Mouse (Mus musculus): ENCODE results near the gene Dhdh.
"Not testable (repeated sequence)": the region's sequence is repeated elsewhere in the genome, so short reads cannot be mapped to it uniquely, and the experiment has no call there.

Dhdh gene

GRCm38 (mm10) chr7:45509912-45510787 lies 21.5 kb upstream of the Dhdh start, which contains the start of gene Nucb1:
Gene Nucb1 (minus strand): TSS chr7:45510406.
- DNase-seq (ENCODE audit: low spot score in 2 of 2), result peak; percentile 93 to 94

GRCm38 (mm10) chr7:45509181-45509882 lies 20.7 kb upstream of the Dhdh start:
- DNase-seq (ENCODE audit: low spot score in 2 of 2), result peak in 1 of 2 experiments; percentile 45

- peak in 1 of 2 experiments; percentile 74 for DNase-seq (ENCODE audit: low spot score in 2 of 2)
Observed at GRCm38 (mm10) chr7:45508561-45508960, 20.0 kb upstream of the Dhdh start.

- DNase-seq (ENCODE audit: low spot score in 2 of 2), result no peak
Observed at GRCm38 (mm10) chr7:45507583-45507982, 19.0 kb upstream of the Dhdh start.

GRCm38 (mm10) chr7:45498427-45498826 lies 9.8 kb upstream of the Dhdh start:
- DNase-seq (ENCODE audit: low spot score in 2 of 2), result no peak

GRCm38 (mm10) chr7:45494548-45494947 lies 5.9 kb upstream of the Dhdh start:
- no peak for DNase-seq (ENCODE audit: low spot score in 2 of 2)

- no peak for DNase-seq (ENCODE audit: low spot score in 2 of 2)
Observed at GRCm38 (mm10) chr7:45492951-45493350, 4.3 kb upstream of the Dhdh start.

GRCm38 (mm10) chr7:45492225-45492844 lies 3.7 kb upstream of the Dhdh start:
- DNase-seq (ENCODE audit: low spot score in 2 of 2), result no peak

- DNase-seq (ENCODE audit: low spot score in 2 of 2), result no peak
Observed at GRCm38 (mm10) chr7:45491264-45491663, 2.7 kb upstream of the Dhdh start.

GRCm38 (mm10) chr7:45490822-45491221 lies 2.2 kb upstream of the Dhdh start:
- no peak for DNase-seq (ENCODE audit: low spot score in 2 of 2)

GRCm38 (mm10) chr7:45489578-45489977 lies 973 bp upstream of the Dhdh start:
- no peak for DNase-seq (ENCODE audit: low spot score in 2 of 2)

GRCm38 (mm10) chr7:45487861-45488292 lies 728 bp downstream of the Dhdh start:
- no peak for DNase-seq (ENCODE audit: low spot score in 2 of 2)

- DNase-seq (ENCODE audit: low spot score in 2 of 2), result no peak
Observed at GRCm38 (mm10) chr7:45486761-45487415, 1.7 kb downstream of the Dhdh start, which contains the start of gene Gm45808. Gene Gm45808 (minus strand): TSS chr7:45486811.

- no peak for DNase-seq (ENCODE audit: low spot score in 2 of 2)
Observed at GRCm38 (mm10) chr7:45486158-45486557, 2.4 kb downstream of the Dhdh start.

GRCm38 (mm10) chr7:45484985-45485384 lies 3.6 kb downstream of the Dhdh start:
- DNase-seq (ENCODE audit: low spot score in 2 of 2), result not testable (repeated sequence)

GRCm38 (mm10) chr7:45482166-45482565 lies 6.4 kb downstream of the Dhdh start:
- DNase-seq (ENCODE audit: low spot score in 2 of 2), result no peak

GRCm38 (mm10) chr7:45481374-45481927 lies 7.2 kb downstream of the Dhdh start, which contains the start of gene Tulp2:
Gene Tulp2 (plus strand): TSS chr7:45481877.
- DNase-seq (ENCODE audit: low spot score in 2 of 2), result peak; percentile 71 to 78

- DNase-seq (ENCODE audit: low spot score in 2 of 2), result not testable (repeated sequence)
Observed at GRCm38 (mm10) chr7:45480310-45480709, 8.3 kb downstream of the Dhdh start.

GRCm38 (mm10) chr7:45478774-45479173 lies 9.8 kb downstream of the Dhdh start:
- DNase-seq (ENCODE audit: low spot score in 2 of 2), result no peak

- DNase-seq (ENCODE audit: low spot score in 2 of 2), result peak; percentile 64 to 79
Observed at GRCm38 (mm10) chr7:45477003-45477402, 11.6 kb downstream of the Dhdh start.

- DNase-seq (ENCODE audit: low spot score in 2 of 2), result no peak
Observed at GRCm38 (mm10) chr7:45476453-45476852, 12.2 kb downstream of the Dhdh start.

Data from spleen, postnatal 4 days (tissue).